Mouse (Mus musculus) retina, postnatal 1 day (tissue): ENCODE results near the gene Cdk15.

Experiments used
- DNase-seq: peaks from one replicate; pipeline ENCODE4 v3.0.0-alpha.2; 2012

Cdk15 gene

GRCm38 (mm10) chr1:59332737-59333385 is 76.2 kb downstream of the Cdk15 start:
- DNase-seq: peak; percentile 52

GRCm38 (mm10) chr1:59333386-59333759 is 76.7 kb downstream of the Cdk15 start:
- DNase-seq: no peak

GRCm38 (mm10) chr1:59333860-59334561 is 77.3 kb downstream of the Cdk15 start:
- DNase-seq: no peak

GRCm38 (mm10) chr1:59334562-59334890 is 77.8 kb downstream of the Cdk15 start:
- DNase-seq: no peak

- DNase-seq: no peak
Measured at GRCm38 (mm10) chr1:59336256-59336655, 79.5 kb downstream of the Cdk15 start.

GRCm38 (mm10) chr1:59340814-59341588 is 84.3 kb downstream of the Cdk15 start:
- peak; percentile 92 for DNase-seq

- DNase-seq: peak; percentile 47
Measured at GRCm38 (mm10) chr1:59341697-59342096, 85.0 kb downstream of the Cdk15 start.

GRCm38 (mm10) chr1:59342146-59342545 is 85.4 kb downstream of the Cdk15 start:
- no peak for DNase-seq

- no peak for DNase-seq
Measured at GRCm38 (mm10) chr1:59352706-59353105, 96.0 kb downstream of the Cdk15 start.

GRCm38 (mm10) chr1:59355440-59355839 is 98.7 kb downstream of the Cdk15 start:
- DNase-seq: no peak

- no peak for DNase-seq
Measured at GRCm38 (mm10) chr1:59359136-59359535, 102.4 kb downstream of the Cdk15 start.

GRCm38 (mm10) chr1:59360834-59361233 is 104.1 kb downstream of the Cdk15 start:
- DNase-seq: no peak

GRCm38 (mm10) chr1:59361460-59361859 is 104.8 kb downstream of the Cdk15 start:
- DNase-seq: no peak

- DNase-seq: no peak
Measured at GRCm38 (mm10) chr1:59361966-59362365, 105.3 kb downstream of the Cdk15 start.

GRCm38 (mm10) chr1:59364463-59365040 is 107.8 kb downstream of the Cdk15 start:
- no peak for DNase-seq

GRCm38 (mm10) chr1:59367928-59368648 is 111.4 kb downstream of the Cdk15 start:
- peak; percentile 12 for DNase-seq

- DNase-seq: no peak
Measured at GRCm38 (mm10) chr1:59368649-59369319, 112.1 kb downstream of the Cdk15 start.

GRCm38 (mm10) chr1:59369320-59369685 is 112.6 kb downstream of the Cdk15 start:
- DNase-seq: peak; percentile 12

- no peak for DNase-seq
Measured at GRCm38 (mm10) chr1:59370355-59370950, 113.7 kb downstream of the Cdk15 start.

GRCm38 (mm10) chr1:59376021-59376548 is 119.4 kb downstream of the Cdk15 start:
- DNase-seq: peak; percentile 42

- DNase-seq: peak; percentile 35
Measured at GRCm38 (mm10) chr1:59376557-59376956, 119.9 kb downstream of the Cdk15 start.

GRCm38 (mm10) chr1:59377312-59377711 is 120.6 kb downstream of the Cdk15 start:
- DNase-seq: no peak
